Mouse (Mus musculus) neural tube, embryonic 10.5 days (tissue): Measurements from ENCODE around the gene Gm12355.

Experiments
- DNase-seq: peaks from one replicate; pipeline ENCODE4 v3.0.0-alpha.2; 2017; ENCODE audit warnings: low spot score; ENCODE audit errors: extremely low spot score

The Gm12355 gene

DNA sequence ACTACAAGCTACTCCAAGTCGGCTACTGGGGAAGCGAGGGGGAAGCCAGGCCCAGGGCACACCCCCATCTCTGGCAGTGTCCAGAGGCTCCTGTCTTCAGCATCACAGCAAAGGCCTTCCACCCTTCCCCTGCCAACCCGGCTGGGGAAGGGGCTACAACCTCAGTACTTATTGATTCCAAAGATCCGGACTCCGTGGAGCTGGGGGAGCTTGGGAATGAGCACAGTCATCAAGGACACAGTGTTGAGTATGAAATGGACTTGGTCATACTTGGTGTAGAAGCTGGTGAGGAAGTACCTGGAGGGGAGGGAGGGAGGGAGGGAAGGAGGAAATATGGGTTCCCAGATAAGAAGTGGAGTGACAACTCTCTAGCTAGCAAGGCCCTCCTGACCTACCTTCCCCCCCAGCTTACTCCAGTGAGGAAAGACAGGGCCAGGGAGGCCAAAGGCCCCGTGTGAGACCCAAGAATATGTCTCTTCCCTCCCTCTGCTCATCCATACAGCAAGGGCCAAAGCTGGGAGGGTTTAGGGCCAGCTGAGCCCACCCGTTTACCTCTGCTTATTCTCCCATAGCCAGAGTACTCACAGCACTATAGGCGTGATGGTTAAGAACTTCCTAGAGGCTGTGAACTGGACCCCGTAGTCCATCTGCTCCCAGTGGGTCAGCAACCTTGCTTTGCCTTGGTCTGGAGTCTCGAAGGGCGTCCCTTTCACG is 42.8 kb downstream of the Gm12355 start:
- DNase-seq: no peak

DNA sequence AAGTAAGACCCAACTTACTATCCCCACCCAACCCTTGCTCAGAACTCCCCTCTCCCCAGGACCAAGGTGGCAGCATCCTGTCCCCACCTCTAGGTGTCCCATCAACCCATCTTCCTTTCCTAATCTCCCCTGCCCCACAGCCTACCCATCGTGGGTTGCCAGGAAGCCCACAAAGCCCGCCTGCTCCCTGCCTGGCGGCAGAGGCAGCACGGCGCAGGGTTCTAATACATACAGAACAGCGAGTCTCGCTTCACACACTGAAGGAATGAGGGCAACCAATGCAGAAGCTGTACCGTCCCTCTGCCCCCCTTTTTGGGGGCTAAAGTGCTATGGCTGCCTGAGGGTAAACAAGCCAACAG is 43.5 kb downstream of the Gm12355 start:
- no peak for DNase-seq

DNA sequence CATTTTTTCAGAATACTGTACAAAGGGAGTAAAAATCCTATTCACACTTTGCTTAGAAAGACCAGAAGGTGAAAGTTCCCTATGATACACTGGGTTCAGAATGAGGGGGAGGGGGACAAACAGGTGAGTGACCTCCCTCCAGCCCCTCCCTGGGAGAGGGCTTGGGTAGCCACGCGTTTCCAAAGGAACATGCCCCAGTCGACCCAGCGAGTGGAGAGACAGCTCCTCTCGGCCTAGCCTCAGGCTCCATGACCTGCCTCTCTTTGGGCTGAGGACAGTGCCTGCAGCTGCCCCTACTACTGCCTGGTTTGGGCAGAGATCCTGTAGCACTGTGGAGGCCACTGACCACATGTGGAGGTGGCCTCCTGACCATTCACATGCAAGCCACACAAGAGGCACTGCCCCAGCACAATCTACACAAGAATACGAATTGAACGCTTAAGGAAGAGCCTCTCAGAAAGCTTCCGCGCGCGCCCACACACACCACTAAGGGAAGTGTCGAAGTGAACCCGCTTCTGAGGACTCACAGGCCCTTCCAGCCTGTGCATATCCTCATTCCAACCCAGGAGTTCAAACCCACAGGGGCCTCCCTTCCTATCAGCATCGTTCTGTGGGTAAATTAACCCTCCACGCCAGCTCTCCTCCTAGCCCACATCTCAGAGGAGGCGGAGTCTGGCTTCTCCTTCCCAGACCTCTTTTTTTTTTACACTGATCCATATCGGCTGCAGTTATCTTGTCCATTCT is 44.0 kb downstream of the Gm12355 start:
- no peak for DNase-seq

DNA sequence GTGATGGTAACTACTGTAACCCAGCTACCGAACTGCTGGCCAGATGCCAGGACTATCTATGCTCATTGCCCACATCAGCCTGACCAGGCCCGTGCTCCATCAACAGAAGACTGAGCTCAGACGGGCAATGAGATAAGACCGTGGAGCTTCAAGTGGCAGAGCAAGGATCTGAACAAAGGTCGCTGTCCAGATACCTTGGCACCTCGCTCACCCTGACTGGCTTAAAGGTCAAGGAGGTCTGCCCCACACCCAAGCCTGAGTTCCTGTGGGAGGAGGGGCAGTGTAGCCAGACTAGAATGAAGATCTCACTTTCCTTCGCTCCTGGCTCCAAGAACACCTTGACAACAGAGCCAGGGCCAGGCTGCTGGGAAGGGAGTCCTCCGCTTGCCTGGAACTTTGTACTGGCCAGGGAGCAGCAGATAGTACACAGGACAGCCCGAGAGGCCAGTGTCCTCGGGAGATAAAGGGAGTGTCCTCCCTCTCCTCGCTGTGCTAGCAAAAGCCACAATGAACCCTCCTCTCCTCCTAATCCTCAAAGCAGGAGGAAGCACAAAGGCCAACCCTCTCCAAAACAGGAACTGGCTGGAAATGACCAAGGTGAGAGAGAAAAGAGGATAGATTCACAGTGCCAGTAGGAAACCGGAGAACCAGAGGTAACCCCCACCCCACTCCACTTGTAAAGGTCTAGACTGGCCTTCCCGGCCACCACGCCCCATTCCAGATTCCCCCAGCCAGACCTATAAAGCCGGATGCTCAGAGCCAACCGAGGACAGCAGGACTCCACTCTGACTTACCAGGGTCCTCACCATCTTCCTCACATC is 45.0 kb downstream of the Gm12355 start:
- DNase-seq: no peak

DNA sequence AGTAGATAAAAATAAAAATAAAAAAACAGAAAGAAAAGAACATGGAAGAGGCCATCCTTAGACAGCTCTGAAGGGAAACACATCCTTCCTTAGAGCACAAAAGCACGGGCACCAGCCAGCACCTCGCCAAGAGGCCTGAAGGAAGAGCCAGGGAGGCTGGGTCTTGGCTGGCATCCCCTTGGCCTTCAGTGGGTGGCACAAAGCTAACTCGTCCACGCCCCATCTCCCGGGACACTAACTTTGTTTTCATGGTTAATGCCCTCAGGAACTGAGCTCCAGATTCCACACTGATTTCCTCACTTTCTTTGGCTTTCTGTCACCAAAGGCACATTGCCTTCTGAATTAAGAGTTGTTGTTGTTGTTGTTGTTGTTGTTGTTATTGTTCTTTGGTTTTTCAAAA is 47.7 kb downstream of the Gm12355 start:
- no peak for DNase-seq
